Mouse (Mus musculus): ENCODE measurements at regions not wholly inside any gene's neighbourhood (a gene's known extent, or its start where the extent isn't known, plus 50 kb on each side); places are given as distances from the start of the nearest gene placed in this dataset.

DNA sequence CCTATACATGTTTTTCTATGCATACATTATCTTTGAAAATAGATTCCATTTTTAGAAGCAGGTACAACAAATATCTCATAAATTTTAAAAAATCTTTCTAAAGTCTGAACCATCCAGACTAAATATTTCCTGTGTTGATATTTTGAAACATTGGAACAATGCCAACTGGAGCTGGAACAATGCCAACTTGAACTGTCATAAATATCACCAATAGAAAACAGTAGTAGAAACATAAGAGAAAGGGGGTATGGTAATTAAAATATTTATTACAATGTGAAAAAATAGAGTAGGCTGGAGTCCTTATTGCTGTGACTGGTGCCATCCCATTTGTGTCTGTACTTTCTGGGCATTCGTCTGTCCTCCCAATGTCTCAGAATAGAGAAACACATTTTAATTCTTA, 286.9 kb upstream of the Mctp2 start:
- Histone ChIP-seq H3K4me3 (no peak overlapping the region), H3K9ac (no peak overlapping the region), H3K27me3 (no peaks in the 10 kb centered on the region), H3K4me1 (replicated peaks) (no peaks in the 10 kb centered on the region), H3K27ac (no peak overlapping the region), H3K36me3 (no peaks in the 10 kb centered on the region), H3K9me3 (replicated peaks) (no peaks in the 10 kb centered on the region), H3K4me2 (no peak overlapping the region)
- ATAC-seq (replicated peaks; ENCODE audit: insufficient number of reproducible peaks, insufficient read depth, low FRiP score, low read depth), result no peak
- 92% methylated on average over 1 of the region's 1 CpGs for WGBS

DNA sequence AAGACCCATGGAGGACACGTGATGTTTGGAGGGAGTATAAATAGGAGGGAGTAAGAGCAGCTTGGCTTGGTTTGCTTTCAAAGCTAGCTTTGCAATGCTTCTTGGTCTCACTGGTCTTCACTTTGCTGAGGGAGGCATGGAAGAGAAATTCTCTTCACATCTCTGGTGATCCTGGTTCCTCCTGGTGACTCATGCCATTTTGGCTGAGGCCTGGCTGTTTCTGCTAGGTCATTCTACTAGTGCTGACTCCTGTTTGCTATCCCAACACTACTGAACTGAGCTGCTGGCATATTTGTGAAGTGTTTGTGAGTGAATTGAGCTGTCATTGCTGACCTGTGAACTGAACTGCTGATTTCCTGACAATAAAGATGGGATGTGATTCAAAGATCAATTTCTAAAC, 288.3 kb upstream of the Mctp2 start:
- Histone ChIP-seq H3K27me3 (no peaks in the 10 kb centered on the region), H3K4me1 (replicated peaks) (no peaks in the 10 kb centered on the region), H3K4me2 (no peak overlapping the region), H3K9ac (no peak overlapping the region), H3K4me3 (no peak overlapping the region), H3K36me3 (no peaks in the 10 kb centered on the region), H3K27ac (no peak overlapping the region), H3K9me3 (replicated peaks) (no peaks in the 10 kb centered on the region)
- ATAC-seq (replicated peaks; ENCODE audit: insufficient number of reproducible peaks, insufficient read depth, low FRiP score, low read depth), result no peak
- 68% methylated on average over 1 of the region's 1 CpGs for WGBS

GRCm38 (mm10) chr7:72596985-72597384, 290.6 kb upstream of the Mctp2 start:
- H3K9ac ChIP-seq, result no peak overlapping the region
- no peaks in the 10 kb centered on the region for H3K27me3 ChIP-seq
- H3K4me2 ChIP-seq, result no peak overlapping the region
- no peak overlapping the region for H3K27ac ChIP-seq
- H3K9me3 ChIP-seq (replicated peaks), result no peaks in the 10 kb centered on the region
- H3K4me3 ChIP-seq, result no peak overlapping the region
- no peak for ATAC-seq (replicated peaks; ENCODE audit: insufficient number of reproducible peaks, insufficient read depth, low FRiP score, low read depth)
- no peaks in the 10 kb centered on the region for H3K36me3 ChIP-seq
- H3K4me1 ChIP-seq (replicated peaks), result no peaks in the 10 kb centered on the region

DNA sequence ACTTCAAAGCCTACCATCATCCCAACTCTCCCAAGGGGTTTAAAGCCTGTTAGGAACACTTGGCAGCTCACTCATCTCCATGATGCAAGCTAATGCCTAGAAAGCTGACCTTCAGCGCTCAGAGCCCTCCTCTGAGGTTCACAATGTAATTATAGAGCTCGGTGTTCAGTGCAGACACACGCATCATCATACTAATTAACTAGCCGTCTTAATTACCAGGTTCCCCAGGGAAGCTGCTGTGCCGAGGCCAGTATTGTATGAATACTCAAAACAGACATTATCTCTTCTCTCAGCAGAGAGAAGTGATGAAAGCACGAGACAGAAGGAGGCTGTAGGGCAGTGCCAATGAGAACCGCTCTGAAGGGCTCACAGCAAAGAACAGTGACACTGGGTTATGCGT, 295.5 kb upstream of the Mctp2 start:
- Histone ChIP-seq H3K27me3 (no peaks in the 10 kb centered on the region), H3K27ac (no peak overlapping the region), H3K4me2 (no peak overlapping the region), H3K36me3 (no peaks in the 10 kb centered on the region), H3K9me3 (replicated peaks) (no peaks in the 10 kb centered on the region), H3K4me1 (replicated peaks) (no peaks in the 10 kb centered on the region), H3K9ac (no peak overlapping the region), H3K4me3 (no peak overlapping the region)
- no peak for ATAC-seq (replicated peaks; ENCODE audit: insufficient number of reproducible peaks, insufficient read depth, low FRiP score, low read depth)
- WGBS, result 82% methylated on average over 8 of the region's 8 CpGs

- Histone ChIP-seq H3K9me3 (replicated peaks) (no peaks in the 10 kb centered on the region), H3K4me1 (replicated peaks) (no peaks in the 10 kb centered on the region), H3K9ac (no peak overlapping the region), H3K27ac (no peak overlapping the region), H3K4me3 (no peak overlapping the region), H3K36me3 (no peaks in the 10 kb centered on the region), H3K27me3 (no peaks in the 10 kb centered on the region), H3K4me2 (no peak overlapping the region)
- ATAC-seq (replicated peaks; ENCODE audit: insufficient number of reproducible peaks, insufficient read depth, low FRiP score, low read depth), result no peak
- 76% methylated on average over 3 of the region's 3 CpGs for WGBS
Measured at GRCm38 (mm10) chr7:72609791-72610190, 303.4 kb upstream of the Mctp2 start.

DNA sequence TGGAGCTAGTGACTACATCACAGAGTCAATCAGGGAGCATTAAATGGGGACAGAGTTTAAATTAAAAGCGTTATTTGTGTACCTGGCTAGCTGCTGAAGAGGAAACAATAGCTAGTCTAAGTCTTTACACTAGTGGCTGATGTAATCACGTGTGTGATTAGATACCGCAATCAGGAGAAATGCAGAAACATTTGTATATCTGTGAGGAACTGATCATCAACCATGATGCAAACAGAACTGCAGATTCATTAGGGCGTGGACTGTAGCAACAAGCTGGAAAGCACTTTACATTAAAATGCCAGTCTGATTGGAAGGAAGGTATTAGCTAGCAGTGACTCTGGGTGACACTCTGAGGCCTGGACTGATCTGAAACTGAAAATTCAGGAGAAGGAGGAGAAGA, 308.8 kb upstream of the Mctp2 start:
- WGBS, result 67% methylated on average over 4 of the region's 4 CpGs
- Histone ChIP-seq H3K4me3 (no peak overlapping the region), H3K4me2 (no peak overlapping the region), H3K9me3 (replicated peaks) (no peaks in the 10 kb centered on the region), H3K36me3 (no peaks in the 10 kb centered on the region), H3K27me3 (no peaks in the 10 kb centered on the region), H3K4me1 (replicated peaks) (no peaks in the 10 kb centered on the region), H3K27ac (no peak overlapping the region), H3K9ac (no peak overlapping the region)
- no peak for ATAC-seq (replicated peaks; ENCODE audit: insufficient number of reproducible peaks, insufficient read depth, low FRiP score, low read depth)

DNA sequence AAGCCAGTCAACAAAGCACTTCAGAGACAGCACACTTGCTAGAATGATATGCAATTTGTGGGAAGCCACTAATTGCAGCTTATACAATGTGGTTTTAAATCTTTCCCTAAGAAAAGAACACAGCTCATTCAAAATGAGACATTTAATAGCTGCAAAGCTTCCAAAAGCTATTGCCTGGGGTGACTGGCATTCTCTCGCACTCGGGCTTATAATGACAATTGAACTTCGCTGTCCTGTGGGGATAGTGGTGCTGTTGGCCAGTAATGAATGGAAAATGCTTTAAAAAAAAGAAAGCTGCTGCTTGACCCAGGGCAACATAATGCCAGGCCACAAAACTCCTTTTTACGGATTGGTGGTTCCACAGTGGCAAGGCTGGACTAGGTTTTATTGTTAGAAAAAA, 321.0 kb upstream of the Mctp2 start:
- Histone ChIP-seq H3K4me1 (replicated peaks) (no peaks in the 10 kb centered on the region), H3K4me3 (no peak overlapping the region), H3K27ac (no peak overlapping the region), H3K9ac (no peak overlapping the region), H3K27me3 (no peaks in the 10 kb centered on the region), H3K36me3 (no peaks in the 10 kb centered on the region), H3K4me2 (no peak overlapping the region), H3K9me3 (replicated peaks) (0 out of 2 replicates have a peak, but pooled peaks cover 2% of the 10 kb centered on the region)
- WGBS, result 81% methylated on average over 4 of the region's 4 CpGs
- no peak for ATAC-seq (replicated peaks; ENCODE audit: insufficient number of reproducible peaks, insufficient read depth, low FRiP score, low read depth)

DNA sequence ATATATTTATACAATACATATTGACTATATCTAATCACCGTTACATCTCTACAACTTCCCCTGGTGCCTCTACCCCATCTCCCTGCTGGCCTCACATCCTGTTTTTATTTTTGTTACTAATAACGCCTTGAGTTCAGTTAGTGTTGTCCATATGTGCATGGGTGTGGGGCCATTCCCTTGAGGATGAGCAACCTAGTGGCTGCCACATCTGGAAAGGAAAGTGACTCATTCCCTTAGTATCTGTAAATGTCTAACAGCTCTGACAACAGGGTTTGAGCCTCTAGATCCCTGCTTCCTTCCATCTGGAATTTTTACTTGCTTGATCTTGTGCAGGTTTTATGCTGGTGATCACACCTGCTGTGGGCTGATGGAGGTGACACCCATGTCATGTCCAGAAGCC, 333.2 kb upstream of the Mctp2 start:
- H3K27me3 ChIP-seq, result no peaks in the 10 kb centered on the region
- no peaks in the 10 kb centered on the region for H3K36me3 ChIP-seq
- no peak overlapping the region for H3K4me2 ChIP-seq
- H3K27ac ChIP-seq, result no peak overlapping the region
- ATAC-seq (replicated peaks; ENCODE audit: insufficient number of reproducible peaks, insufficient read depth, low FRiP score, low read depth), result no peak
- no peak overlapping the region for H3K9ac ChIP-seq
- no peaks in the 10 kb centered on the region for H3K4me1 ChIP-seq (replicated peaks)
- no peak overlapping the region for H3K4me3 ChIP-seq
- no peaks in the 10 kb centered on the region for H3K9me3 ChIP-seq (replicated peaks)
- 82% methylated on average over 2 of the region's 2 CpGs for WGBS

- Histone ChIP-seq H3K4me3 (no peak overlapping the region), H3K9ac (no peak overlapping the region), H3K9me3 (replicated peaks) (no peaks in the 10 kb centered on the region), H3K4me1 (replicated peaks) (no peaks in the 10 kb centered on the region), H3K36me3 (no peaks in the 10 kb centered on the region), H3K27me3 (no peaks in the 10 kb centered on the region), H3K27ac (no peak overlapping the region), H3K4me2 (no peak overlapping the region)
- ATAC-seq (replicated peaks; ENCODE audit: insufficient number of reproducible peaks, insufficient read depth, low FRiP score, low read depth), result no peak
- 75% methylated on average over 6 of the region's 6 CpGs for WGBS
Measured at GRCm38 (mm10) chr7:72675018-72675417, 368.6 kb upstream of the Mctp2 start.

DNA sequence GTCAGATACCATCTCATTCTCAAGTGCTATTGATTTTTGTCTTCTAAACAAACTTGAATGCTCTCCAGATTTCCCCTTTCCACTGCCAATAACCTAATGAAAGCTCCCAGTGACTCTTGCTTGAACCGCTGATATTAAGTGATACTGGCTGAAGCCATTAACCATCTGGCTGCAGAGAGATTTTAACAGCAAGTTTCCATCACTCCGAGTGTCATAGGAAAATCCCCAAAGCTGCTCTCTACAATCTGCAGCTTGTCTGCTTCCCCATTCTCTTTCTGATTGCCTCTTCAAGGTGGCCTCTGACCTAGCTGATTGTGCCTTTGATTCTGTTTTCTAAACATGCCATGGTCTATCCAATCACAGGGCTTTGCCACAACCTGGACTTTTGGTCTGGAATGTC, 379.4 kb upstream of the Mctp2 start:
- Histone ChIP-seq H3K36me3 (no peaks in the 10 kb centered on the region), H3K27ac (no peak overlapping the region), H3K4me1 (replicated peaks) (no peaks in the 10 kb centered on the region), H3K4me2 (no peak overlapping the region), H3K9me3 (replicated peaks) (no peaks in the 10 kb centered on the region), H3K9ac (no peak overlapping the region), H3K4me3 (no peak overlapping the region), H3K27me3 (no peaks in the 10 kb centered on the region)
- no peak for ATAC-seq (replicated peaks; ENCODE audit: insufficient number of reproducible peaks, insufficient read depth, low FRiP score, low read depth)
- 51% methylated on average over 2 of the region's 2 CpGs for WGBS

- H3K9ac ChIP-seq, result no peak overlapping the region
- ATAC-seq (replicated peaks; ENCODE audit: insufficient number of reproducible peaks, insufficient read depth, low FRiP score, low read depth), result no peak
- no peaks in the 10 kb centered on the region for H3K4me1 ChIP-seq (replicated peaks)
- no peaks in the 10 kb centered on the region for H3K36me3 ChIP-seq
- H3K4me2 ChIP-seq, result no peak overlapping the region
- no peak overlapping the region for H3K27ac ChIP-seq
- 55% methylated on average over 4 of the region's 4 CpGs for WGBS
- H3K9me3 ChIP-seq (replicated peaks), result no peaks in the 10 kb centered on the region
- H3K4me3 ChIP-seq, result no peak overlapping the region
- H3K27me3 ChIP-seq, result no peaks in the 10 kb centered on the region
Measured at GRCm38 (mm10) chr7:72687356-72687755, 380.9 kb upstream of the Mctp2 start.

DNA sequence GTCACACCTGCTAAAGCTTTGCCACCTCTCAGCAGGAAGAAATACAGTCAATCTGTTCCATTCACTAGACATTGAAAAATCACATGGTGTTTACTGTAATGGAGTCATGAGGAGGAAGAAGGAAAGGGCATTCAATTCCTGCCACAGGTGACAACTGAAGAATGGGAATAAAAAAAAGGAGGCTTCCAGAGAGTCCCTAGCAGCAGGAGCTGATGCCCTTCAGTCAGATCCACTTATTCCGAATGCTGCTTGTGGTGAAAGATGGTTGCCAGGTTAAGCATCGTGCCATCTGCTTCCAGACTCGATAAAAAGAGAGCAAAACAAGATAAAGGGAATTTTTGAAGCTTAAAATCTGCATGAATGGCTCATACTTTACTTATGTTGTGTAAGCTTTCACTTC, 385.0 kb upstream of the Mctp2 start:
- ATAC-seq (replicated peaks; ENCODE audit: insufficient number of reproducible peaks, insufficient read depth, low FRiP score, low read depth), result no peak
- H3K27me3 ChIP-seq, result no peaks in the 10 kb centered on the region
- H3K36me3 ChIP-seq, result no peaks in the 10 kb centered on the region
- no peaks in the 10 kb centered on the region for H3K9me3 ChIP-seq (replicated peaks)
- no peak overlapping the region for H3K4me2 ChIP-seq
- H3K9ac ChIP-seq, result no peak overlapping the region
- H3K4me3 ChIP-seq, result no peak overlapping the region
- 56% methylated on average over 3 of the region's 3 CpGs for WGBS
- H3K4me1 ChIP-seq (replicated peaks), result no peaks in the 10 kb centered on the region
- no peak overlapping the region for H3K27ac ChIP-seq

GRCm38 (mm10) chr7:72691859-72692258, 385.5 kb upstream of the Mctp2 start:
- 59% methylated on average over 9 of the region's 9 CpGs for WGBS
- ATAC-seq (replicated peaks; ENCODE audit: insufficient number of reproducible peaks, insufficient read depth, low FRiP score, low read depth), result no peak
- no peaks in the 10 kb centered on the region for H3K4me1 ChIP-seq (replicated peaks)
- no peak overlapping the region for H3K9ac ChIP-seq
- no peak overlapping the region for H3K4me2 ChIP-seq
- no peak overlapping the region for H3K4me3 ChIP-seq
- H3K9me3 ChIP-seq (replicated peaks), result no peaks in the 10 kb centered on the region
- no peaks in the 10 kb centered on the region for H3K27me3 ChIP-seq
- no peak overlapping the region for H3K27ac ChIP-seq
- H3K36me3 ChIP-seq, result no peaks in the 10 kb centered on the region

All from heart, embryonic 15.5 days (tissue).